Mouse (Mus musculus) fibroblast of lung, adult 2 months (primary cell): ENCODE measurements around the gene H2-Ab1.
A peak's percentile ranks its signal among the peaks of the same experiment; 100 is the strongest.
"Not testable (repeated sequence)": the region's sequence is repeated elsewhere in the genome, so short reads cannot be mapped to it uniquely, and the experiment has no call there.

ENCODE experiments used
- DNase-seq: peaks from one replicate; pipeline ENCODE4 v3.0.0-alpha.2; 2011; ENCODE audit warnings: low read depth

Gene H2-Ab1

GRCm38 (mm10) chr17:34309683-34310385 lies 52.3 kb downstream of the H2-Ab1 start:
- DNase-seq, result peak; percentile 19

- DNase-seq, result not testable (repeated sequence)
These were observed 53.0 kb downstream of the H2-Ab1 start for GRCm38 (mm10) chr17:34310526-34310925.

GRCm38 (mm10) chr17:34312185-34312584 lies 54.7 kb downstream of the H2-Ab1 start:
- no peak for DNase-seq

- DNase-seq, result peak; percentile 44
These were observed 55.9 kb downstream of the H2-Ab1 start for GRCm38 (mm10) chr17:34313393-34313792.

GRCm38 (mm10) chr17:34314286-34314685 lies 56.8 kb downstream of the H2-Ab1 start:
- no peak for DNase-seq

GRCm38 (mm10) chr17:34315512-34315911 lies 58.0 kb downstream of the H2-Ab1 start:
- DNase-seq, result no peak

GRCm38 (mm10) chr17:34316697-34317096 lies 59.2 kb downstream of the H2-Ab1 start:
- DNase-seq, result no peak

- DNase-seq, result no peak
These were observed 59.8 kb downstream of the H2-Ab1 start for GRCm38 (mm10) chr17:34317275-34317674.
